Mouse (Mus musculus) 3134 (cell line): ENCODE data around the gene Cog5.

Source experiments
- DNase-seq: peaks from one replicate; pipeline ENCODE4 v3.0.0-alpha.2; 2011; ENCODE audit warnings: low spot score; ENCODE audit not compliant: insufficient read length; ENCODE audit errors: extremely low read depth

Cog5 gene

DNA sequence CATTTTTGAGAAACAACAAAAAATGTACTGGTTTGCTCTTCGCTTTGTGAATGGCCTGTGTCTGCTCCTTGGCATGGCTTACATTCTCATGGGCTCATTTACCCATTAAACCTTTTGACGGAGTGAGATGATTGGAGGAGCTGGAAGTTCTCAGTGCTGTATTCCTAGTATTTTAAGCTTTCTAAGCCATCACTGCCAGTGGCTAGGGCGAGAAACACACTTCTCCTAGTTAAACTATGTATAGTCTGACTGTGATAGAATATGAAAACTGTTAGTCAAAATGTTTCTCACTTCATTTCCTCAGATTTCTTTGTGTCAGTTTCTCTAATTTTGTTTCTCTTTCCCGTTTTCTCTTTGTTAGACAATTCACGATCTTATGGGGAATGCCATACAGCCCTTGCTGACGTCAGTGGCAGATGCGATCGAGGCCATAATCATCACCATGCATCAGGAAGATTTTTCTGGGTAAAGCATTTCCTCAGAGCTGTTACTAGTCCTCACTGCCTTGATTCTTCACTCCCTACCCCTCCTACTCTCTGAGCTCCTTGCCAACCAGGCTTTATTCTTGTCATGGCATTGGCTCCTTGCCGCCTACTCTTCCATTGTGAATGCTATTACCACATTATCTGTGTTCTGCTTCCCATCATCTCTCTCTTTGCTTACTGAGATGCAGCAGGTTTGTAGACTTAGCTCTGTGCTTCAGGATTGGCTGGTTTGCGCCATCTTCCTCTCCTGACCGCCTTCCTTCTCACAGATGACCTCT is 231.4 kb downstream of the Cog5 start:
- no peak for DNase-seq

DNA sequence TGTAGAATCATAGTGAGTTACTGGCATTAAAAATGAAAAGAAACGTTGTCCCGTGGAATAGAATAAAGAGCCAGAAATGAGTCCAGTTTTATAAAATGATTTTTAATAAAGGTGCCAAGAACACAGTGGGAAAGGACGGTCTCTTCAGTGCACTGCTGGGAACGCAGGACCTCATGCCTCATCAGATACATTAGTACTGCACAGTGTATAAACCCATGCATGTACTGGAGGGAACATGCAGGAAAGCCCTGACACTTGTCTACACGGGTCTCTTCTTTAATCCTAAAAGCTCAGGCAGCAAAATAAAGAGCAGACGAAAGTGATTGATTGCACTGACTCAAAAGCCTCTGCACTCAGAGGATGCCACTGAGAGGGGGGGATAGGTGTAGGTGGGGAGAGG is 236.0 kb downstream of the Cog5 start:
- no peak for DNase-seq

DNA sequence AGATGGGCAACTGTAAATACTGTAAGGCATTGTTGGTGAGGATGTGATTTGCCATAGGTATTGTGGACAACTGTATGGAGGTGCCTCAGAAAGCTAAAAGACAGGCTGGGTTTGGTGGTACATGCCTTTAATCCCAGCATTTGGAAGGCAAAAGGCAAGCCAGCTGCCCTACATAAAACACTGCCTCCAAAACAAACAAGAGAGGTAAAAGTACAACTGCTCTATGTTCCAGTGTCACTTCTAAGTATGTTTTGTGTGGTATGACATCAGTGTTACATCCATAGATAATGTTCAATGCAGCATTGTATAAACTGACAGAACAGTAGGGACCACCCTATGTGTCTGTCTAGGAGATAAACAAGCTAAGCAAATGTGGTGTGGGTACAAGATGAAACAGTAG is 237.4 kb downstream of the Cog5 start:
- DNase-seq: no peak

DNA sequence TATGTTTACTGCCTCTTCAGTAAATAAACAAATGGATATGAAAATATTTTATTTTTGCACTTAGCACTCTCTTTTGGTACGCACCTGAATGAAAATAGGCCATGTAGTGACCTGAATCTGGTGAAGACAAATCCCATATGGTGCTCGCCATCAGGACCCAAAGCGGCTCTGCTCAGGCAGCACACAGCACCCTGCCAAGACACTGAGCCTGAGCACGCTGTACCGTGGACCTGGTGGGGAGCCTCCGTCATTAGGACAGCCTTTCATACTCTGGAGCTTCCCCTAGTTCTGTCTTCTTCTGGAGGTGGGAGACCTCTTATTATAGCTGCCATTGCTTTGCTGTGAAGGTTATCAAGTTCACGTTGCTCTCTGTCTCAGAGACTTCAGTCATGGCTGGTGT is 238.1 kb downstream of the Cog5 start:
- DNase-seq: no peak

DNA sequence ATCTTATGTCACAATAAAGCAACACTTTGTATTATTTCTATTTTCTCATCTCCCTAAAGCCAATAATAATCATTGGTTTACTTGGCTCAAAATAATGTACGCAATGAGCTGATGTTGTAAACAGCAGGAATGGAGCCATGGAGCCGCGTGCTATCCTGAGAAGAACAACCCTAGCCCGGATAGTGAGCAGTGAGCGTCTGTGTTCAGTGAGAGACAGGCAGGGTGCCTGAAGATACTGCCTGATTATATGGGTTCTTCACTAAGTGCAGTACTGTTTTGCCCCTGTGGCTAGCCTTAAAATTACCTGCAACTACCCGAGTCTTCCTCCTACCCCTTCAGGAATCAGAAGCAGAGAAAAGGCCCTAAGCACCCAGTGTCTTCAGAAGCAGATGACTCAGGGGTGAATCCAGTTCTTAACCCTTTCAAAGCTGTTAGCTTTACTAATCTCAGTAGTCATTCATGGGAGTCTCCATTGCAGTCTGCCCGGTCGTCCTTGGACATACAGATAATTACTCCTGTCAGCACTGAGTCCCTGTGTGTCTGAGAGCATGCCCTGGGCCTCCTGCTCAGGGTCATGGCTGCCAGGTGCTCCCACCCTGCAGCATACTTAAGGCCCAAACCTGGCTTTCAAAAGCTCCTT is 240.5 kb downstream of the Cog5 start:
- no peak for DNase-seq

DNA sequence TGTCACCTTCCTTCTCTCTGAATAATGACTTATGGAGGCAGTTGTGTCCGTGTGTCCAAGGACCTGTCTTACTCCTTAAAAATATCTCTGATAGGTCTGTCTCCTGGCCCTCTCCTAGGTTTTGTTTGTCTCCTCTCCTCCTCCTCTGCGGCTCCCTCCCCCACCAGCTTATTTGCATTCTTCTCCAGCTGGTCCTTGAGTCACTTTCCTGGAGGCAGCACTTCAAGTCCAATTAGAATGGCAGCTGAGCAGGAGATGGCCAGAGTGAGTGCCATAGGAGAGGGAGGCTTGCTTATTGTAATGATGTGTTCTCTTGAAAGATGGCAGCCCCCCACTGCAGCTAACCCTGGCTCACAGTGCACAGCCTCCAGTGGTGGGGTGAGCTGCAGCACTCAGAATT is 241.2 kb downstream of the Cog5 start:
- no peak for DNase-seq

DNA sequence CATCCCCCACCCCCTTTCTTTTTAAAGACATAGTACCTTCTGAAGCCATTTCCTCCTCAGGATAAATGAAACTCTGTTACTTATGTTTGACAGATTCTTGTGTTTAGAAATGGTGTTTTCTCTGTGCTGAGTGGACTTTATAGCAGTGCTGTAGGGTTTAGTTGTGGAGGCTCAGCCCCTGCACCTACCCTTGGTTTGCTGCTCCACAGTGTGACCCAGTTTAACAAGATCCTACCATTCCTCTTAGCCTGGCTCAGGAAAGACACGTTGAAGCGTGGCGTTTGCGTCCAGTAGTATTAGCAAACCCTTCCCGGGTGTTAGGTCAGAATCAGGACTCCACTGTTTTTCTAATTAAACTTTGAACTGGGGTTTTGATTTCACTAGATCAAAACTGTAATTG is 241.6 kb downstream of the Cog5 start:
- no peak for DNase-seq

DNA sequence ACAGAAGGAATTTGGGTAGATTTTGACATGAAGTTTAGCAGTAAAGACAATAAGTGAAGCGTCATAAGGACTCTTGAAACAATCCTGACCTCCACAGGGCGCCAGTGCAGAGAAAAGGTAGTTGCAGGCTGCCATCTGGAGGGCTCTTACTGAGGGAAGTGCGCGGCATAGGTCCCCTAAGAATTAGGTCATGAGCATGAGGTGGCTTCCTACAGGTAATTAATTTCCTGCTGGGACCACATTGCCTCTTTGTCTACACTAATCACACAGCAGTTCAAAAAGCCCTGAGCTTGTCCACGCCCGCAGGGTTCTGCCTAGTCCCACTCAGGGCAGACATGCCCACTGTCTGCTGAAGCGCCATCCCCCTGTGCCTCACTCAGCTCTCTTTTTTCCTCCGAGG is 242.3 kb downstream of the Cog5 start:
- DNase-seq: no peak

DNA sequence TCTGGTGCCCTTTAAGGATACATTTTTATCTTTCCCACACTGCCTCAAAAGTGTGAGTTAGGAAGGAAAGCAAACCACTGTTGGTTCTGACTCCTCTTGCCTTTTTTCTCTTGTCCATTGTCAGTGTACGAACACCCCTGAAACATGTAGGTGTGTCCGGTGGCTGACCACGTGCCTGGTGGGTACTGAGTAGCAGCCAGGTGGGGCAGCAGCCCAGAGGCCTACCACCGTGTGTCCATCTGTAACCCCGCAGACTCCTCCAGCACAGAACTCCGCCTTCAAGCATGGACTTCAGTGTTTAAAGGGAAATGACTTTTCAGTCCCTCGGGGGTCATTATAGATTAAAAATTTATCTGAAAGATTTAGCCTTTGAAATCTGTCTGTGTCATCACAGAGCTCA is 242.8 kb downstream of the Cog5 start:
- DNase-seq: no peak

DNA sequence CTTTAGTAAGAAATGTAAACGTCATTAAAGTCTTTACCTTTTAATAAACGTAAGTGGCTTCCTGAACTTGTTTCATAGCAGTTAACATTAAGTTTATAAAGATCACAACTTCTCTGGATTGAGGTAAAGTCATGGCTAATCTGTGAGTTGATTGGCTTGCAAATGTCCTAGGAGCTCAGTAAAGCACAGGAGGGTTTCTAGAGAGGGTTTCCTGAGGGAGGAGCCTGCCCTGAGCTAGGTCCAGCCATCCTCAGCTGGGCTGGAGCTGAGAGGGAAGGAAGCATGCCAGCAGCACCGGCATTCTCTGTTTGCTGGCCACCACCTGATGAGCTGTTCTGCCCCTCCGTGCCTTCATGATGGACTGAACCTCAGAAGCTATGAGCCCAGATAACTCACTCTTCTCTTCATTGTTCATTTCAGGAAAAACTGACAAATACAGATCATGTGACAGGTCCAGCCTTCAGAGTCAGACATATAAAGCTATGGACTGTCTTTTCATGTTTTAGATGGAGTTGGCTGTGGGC is 245.8 kb downstream of the Cog5 start:
- DNase-seq: no peak

DNA sequence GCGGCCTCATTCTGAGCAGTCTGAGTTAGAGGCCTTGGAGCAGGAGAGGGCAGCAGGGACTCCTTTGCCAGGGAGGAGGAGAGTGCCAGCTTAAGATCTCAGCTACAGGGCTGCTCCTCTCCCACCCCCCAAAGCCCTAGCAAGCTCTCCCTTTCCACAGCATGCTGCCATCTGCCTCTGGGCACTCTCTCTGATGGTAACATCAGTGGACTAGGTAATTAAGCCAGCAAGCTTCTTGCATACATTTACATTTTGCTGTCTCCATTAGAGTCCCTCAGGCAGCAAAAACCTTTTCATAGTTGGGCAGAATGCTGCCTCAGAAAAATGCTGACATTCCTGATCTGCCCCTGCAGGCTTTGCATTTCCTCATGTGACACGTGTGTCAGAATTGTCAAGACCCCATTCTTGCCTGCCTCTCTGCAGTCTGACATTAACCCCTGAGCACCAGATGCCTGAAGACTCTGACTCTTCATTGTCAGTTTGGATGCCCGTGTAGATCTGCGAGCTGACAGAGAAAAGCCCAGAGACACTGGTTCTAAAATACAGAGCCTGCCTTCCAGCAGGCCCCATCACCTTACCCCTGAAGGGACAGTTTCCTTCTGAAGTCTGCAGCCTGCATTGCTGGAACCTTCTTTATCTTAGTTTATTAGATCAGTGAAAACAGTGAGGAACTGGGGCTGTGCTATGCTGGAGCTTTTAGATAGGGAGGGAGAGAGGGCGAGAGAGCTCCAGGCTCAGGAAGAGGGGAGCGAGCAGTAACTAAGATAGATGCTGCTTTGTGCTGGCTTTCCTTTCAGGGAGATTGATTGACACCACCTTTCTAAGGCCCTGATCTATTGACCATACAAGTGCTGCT is 251.3 kb downstream of the Cog5 start:
- DNase-seq: no peak

DNA sequence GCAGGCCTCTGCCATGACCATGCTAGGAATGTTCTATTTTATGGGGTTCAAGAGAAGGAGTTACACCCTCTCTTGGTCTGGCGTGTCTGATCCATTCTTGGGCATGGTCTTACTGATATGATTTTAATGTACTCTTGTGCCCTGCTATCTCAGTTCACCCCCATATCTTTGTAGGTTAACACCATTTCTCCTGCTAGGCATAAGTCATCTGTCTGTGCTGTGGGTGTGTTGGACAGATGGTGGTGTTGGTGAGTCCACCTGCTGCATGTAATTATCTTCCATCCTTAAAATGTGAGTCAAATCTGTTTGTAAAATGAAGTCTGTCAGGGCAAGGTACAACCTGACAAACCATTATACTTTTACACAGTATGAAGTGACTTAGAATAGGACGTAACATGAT is 252.8 kb downstream of the Cog5 start:
- no peak for DNase-seq

DNA sequence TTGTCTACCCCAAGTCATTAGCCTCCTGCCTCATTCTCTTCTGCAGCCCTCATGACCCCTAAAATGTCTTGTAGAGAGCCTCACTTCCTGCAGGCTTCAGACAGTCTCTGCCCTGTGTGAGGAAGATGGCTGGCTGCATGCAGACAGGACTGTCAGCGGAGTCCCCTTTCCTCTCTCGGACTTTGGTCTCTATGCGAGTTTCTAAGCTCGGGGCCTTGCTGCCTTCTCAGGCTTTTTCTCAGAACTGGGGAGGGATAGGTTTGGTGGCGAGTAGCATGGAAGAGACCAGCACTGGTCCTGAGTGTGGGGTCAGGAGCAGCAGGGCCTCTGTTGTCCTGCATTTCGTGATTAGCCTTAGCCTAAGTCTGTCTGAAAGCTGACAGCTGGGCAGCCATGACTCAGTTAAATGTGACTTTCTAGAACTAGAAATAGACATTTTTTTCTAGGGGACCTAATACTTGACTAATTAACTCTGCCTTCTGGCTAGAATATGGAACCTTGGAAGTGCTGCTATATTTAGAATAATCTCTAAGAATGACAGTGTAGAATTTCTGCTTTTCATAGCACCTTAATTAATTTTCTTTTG is 258.4 kb downstream of the Cog5 start:
- no peak for DNase-seq

DNA sequence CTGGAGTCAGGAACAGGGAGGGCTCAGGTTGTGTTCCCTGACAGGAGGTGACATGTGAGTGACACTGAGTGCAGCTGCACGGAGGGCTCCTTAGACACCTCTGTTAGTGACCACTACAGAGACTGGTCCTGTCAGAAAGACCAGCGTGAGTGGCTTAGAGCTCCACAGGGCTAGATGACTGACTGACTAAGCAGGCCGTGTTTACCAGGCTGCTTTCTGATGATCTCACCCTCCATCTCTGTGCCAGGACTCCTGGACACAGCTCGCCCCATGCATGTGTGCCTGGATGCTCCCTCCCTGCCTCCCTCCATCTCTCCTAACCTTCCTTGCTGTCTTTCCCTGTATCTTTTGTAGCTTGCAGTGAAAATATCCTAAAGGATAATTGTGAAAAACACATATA is 258.9 kb downstream of the Cog5 start:
- peak; percentile 35 for DNase-seq

DNA sequence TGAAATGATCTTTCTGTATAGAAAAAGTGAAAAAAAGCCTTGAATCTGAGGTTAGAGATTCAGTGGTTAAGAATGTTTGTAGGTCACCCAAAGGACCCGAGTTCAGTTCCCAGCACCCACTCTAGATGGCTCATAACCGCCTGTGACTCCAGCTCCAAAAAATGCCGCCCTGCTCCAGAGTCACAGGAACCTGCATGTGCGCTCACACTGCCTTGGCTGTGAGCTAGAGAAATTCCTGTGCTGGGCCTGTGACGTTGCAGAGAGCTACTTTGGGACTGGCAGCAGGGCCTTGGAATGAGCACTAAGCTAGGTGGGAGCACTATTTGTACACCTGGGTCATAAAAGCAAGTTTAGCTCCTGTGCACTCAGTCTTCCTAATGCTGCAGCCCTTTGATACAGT is 262.0 kb downstream of the Cog5 start:
- no peak for DNase-seq

DNA sequence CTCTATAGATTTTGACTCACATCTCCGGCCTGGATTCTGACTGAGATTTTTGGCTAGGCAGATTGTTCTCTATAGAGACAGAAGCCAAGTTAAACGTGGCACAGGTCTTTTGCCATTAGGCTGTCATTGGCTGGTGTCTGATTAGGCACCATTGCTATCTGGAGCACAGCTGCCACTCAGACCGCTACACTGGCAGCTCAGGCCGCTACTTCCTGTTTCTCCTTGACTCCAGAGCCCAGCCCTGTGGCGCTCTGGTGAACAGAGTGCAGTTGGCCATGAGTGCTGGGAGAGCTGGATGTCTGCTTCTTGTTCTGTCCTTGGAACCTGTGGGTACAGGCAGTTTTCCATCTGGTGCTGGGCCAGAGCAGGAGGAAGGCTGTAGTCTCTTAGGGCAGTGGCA is 262.6 kb downstream of the Cog5 start:
- DNase-seq: no peak

DNA sequence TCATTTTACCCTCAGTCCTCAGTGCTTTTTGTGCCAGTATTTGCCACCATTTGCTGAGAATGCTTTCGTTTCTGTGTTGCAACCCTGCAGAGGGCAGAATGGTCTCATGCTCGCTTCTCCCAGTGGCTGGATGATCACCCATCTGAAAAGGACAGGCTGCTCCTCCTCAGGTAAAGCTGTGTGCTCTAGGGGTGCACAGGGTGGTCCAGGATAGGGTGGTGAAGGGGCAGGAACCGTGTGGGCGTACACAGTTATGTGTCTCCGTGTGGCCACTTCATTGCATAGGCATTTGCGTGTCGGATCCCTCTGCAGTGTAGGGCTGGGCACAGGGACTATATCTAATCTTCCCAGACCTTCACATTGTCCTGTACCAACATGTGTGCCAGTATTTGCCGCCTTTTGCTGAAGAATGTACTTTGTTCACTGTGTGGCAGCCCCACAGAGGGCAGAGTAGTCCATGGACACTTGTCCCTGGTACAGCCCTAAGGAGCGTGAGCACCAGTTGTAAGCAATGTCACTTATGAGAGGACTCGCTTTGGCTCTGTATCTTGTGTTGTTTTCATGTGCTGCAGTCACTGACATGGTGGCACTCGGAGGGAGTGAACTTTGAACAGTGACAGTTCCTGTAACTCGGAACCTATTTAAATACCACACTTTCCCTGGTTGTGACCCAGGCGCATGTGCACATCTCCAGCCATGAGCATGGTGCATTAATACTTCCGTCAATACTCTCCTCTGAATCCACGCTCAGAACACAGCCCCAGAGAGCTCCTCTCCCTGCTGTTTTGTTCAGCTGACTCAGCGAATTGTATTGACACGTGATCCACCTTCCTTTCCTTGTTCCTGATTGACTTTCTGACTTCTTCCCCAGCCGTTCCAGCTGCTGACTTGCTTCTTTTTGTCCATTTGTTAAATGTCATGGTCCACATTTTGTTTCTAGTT is 266.1 kb downstream of the Cog5 start:
- DNase-seq: no peak

DNA sequence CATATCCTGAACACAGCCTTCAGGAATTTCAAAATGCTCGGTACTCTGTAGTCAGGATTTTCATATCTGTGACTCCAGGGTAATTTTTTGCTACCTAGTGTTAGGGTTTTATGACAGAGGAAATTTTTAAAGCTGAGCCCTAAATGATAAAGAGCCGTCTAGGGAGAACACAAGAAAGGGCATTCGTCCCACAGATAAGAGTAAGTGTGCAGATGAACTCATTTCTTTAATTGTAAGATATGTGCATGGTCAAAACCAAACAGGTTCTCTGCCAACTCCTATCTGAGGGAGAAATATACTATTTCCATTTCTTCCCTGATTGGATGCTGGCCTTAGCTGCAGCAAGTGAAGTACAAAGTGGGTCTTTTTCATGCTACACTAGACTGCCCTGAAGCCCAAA is 269.5 kb downstream of the Cog5 start:
- no peak for DNase-seq

DNA sequence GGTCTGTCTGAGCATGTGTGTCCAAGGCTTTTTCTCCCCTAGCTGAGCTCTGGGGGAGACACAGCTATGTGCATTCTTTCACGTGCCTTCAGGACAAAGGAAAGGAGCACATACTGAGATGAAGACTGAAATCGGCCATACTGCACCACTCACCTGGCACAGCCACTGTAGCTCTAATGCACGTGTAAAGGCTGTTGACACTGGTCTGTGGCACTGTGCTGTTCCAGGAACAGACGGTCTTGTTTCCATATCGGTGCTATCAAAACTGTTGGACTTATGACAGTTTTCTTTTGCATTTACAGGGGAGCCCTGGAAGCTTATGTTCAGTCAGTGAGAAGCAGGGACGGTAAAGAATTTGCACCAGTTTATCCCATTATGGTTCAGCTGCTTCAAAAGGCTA is 270.7 kb downstream of the Cog5 start:
- DNase-seq: no peak

DNA sequence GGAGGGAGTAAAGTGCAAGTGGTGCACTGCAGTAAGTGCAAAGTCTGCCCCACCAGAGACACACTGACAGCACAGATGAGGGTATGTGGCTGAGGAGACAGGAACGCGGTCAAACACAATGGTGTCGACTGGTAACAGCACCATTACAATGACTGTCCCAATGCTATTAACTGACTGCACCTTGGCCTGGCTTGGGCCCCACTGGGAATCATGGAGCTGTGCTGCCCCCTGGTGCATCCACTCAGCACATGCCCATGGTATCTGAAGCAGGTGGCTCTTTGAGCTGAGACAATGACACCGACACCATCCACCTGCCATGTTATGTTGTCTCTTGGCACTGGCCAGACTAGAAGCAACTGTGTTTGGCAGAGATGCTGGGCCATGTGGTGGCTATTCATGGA is 272.0 kb downstream of the Cog5 start:
- peak; percentile 30 for DNase-seq
